Mouse (Mus musculus) kidney, postnatal 14 days (tissue): ENCODE results near the gene Rpl22.

Source experiments
- DNase-seq: peaks from one replicate; pipeline ENCODE4 v3.0.0; 2022; ENCODE audit warnings: mixed read lengths

The Rpl22 gene

GRCm38 (mm10) chr4:152296874-152297861, 28.4 kb upstream of the Rpl22 start, which contains the start of gene Icmt:
Gene Icmt, plus strand, starts transcription at chr4:152297227.
- peak; percentile 100 for DNase-seq

- no peak for DNase-seq
Observed at GRCm38 (mm10) chr4:152298836-152299235, 26.7 kb upstream of the Rpl22 start.

- no peak for DNase-seq
Observed at GRCm38 (mm10) chr4:152300375-152300774, 25.2 kb upstream of the Rpl22 start.

- peak; percentile 58 for DNase-seq
Observed at GRCm38 (mm10) chr4:152302012-152302411, 23.5 kb upstream of the Rpl22 start.

GRCm38 (mm10) chr4:152303172-152303571, 22.4 kb upstream of the Rpl22 start:
- peak; percentile 64 for DNase-seq

- no peak for DNase-seq
Observed at GRCm38 (mm10) chr4:152304685-152305084, 20.9 kb upstream of the Rpl22 start.

GRCm38 (mm10) chr4:152305991-152306390, 19.6 kb upstream of the Rpl22 start:
- no peak for DNase-seq

GRCm38 (mm10) chr4:152307542-152307941, 18.0 kb upstream of the Rpl22 start:
- no peak for DNase-seq

- no peak for DNase-seq
Observed at GRCm38 (mm10) chr4:152312186-152312585, 13.4 kb upstream of the Rpl22 start.

- no peak for DNase-seq
Observed at GRCm38 (mm10) chr4:152313211-152313632, 12.3 kb upstream of the Rpl22 start.

- DNase-seq: no peak
Observed at GRCm38 (mm10) chr4:152313934-152314333, 11.6 kb upstream of the Rpl22 start.

- DNase-seq: no peak
Observed at GRCm38 (mm10) chr4:152315498-152316213, 9.9 kb upstream of the Rpl22 start.

GRCm38 (mm10) chr4:152317631-152318033, 7.9 kb upstream of the Rpl22 start:
- DNase-seq: no peak

- peak; percentile 63 for DNase-seq
Observed at GRCm38 (mm10) chr4:152318517-152319234, 6.9 kb upstream of the Rpl22 start, which contains the start of gene Rnf207. Gene Rnf207, minus strand, starts transcription at chr4:152318993.

GRCm38 (mm10) chr4:152321464-152321863, 4.1 kb upstream of the Rpl22 start:
- no peak for DNase-seq

- no peak for DNase-seq
Observed at GRCm38 (mm10) chr4:152324641-152325562, 640 bp upstream of the Rpl22 start.

- DNase-seq: no peak
Observed at GRCm38 (mm10) chr4:152326543-152326942, 1.0 kb downstream of the Rpl22 start.

- no peak for DNase-seq
Observed at GRCm38 (mm10) chr4:152328691-152329090, 3.1 kb downstream of the Rpl22 start.

- peak; percentile 75 for DNase-seq
Observed at GRCm38 (mm10) chr4:152332952-152333351, 7.4 kb downstream of the Rpl22 start.

- no peak for DNase-seq
Observed at GRCm38 (mm10) chr4:152333587-152333986, 8.0 kb downstream of the Rpl22 start.

GRCm38 (mm10) chr4:152337772-152338171, 12.2 kb downstream of the Rpl22 start:
- DNase-seq: no peak
